ENCODE assay signal across 14 mouse cellular contexts in genomic region chr12:80324051-80324784, GRCm38 (mm10).
DNase-seq lines count a peak whose midpoint lies in the region; ATAC-seq lines count a peak whose summit lies in the region.
"Had no signal": no experiment of that assay in that cellular context is flagged by ENCODE, and none has a peak within 500 bp of the region (broad histone marks: within the 10 kb centered on the region; RNA-seq: fewer than 3 reads in every experiment).

No protein-coding gene starts in this region.

- H3K9me3 ChIP-seq in heart, embryonic 12.5 days (replicated peaks), result no peaks in the 10 kb centered on the region; the same call in 1 of the 2 replicates
- no peaks in the 10 kb centered on the region for H3K9me3 ChIP-seq in midbrain, embryonic 10.5 days (replicated peaks)
- no peaks in the 10 kb centered on the region for H3K9me3 ChIP-seq in midbrain, embryonic 16.5 days (replicated peaks; ENCODE audit: control insufficient read depth, low read length, poor library complexity, severe bottlenecking)
- no peaks in the 10 kb centered on the region for H3K9me3 ChIP-seq in intestine, embryonic 15.5 days

- no peak for DNase-seq in heart, adult 8-10 months (ENCODE audit: low spot score)
- no peak for DNase-seq in midbrain, embryonic 10.5 days (ENCODE audit: low spot score)
- DNase-seq in thymus, postnatal 10 days (ENCODE audit: low spot score in 2 of 2), result no peak
- no peak for DNase-seq in adrenal gland, adult (ENCODE audit: inconsistent age in 2 of 2, low spot score in 1 of 2)
- DNase-seq: cerebellum, adult 9-10 months; gastrocnemius, postnatal 25 days; kidney, postnatal 4 days; right cerebral cortex, adult 18-20 months; thymus, postnatal 14 days had no signal

- H3K4me3 ChIP-seq in heart, embryonic 12.5 days, result no peak overlapping the region
- no peak overlapping the region for H3K4me3 ChIP-seq in midbrain, embryonic 10.5 days
- no peak overlapping the region for H3K4me3 ChIP-seq in midbrain, embryonic 16.5 days (ENCODE audit: low read depth, low read length)
- H3K4me3 ChIP-seq in intestine, embryonic 15.5 days (replicated peaks), result no peak overlapping the region

- H3K27ac ChIP-seq in heart, embryonic 12.5 days (ENCODE audit: poor library complexity, severe bottlenecking), result peak overlapping the region; percentile 32
- 0 out of 2 replicates have a peak overlapping the region, but pooled peaks have one; percentile 7 for H3K27ac ChIP-seq in midbrain, embryonic 10.5 days (replicated peaks)
- no peak overlapping the region for H3K27ac ChIP-seq in midbrain, embryonic 16.5 days (ENCODE audit: low read length)
- 0 out of 2 replicates have a peak overlapping the region, but pooled peaks have one; percentile 15 for H3K27ac ChIP-seq in intestine, embryonic 15.5 days
- H3K27ac ChIP-seq: liver, embryonic 14.5 days had no signal

- H3K27me3 ChIP-seq in heart, embryonic 12.5 days (replicated peaks), result no peaks in the 10 kb centered on the region
- no peaks in the 10 kb centered on the region for H3K27me3 ChIP-seq in midbrain, embryonic 10.5 days (ENCODE audit: low read depth, poor library complexity, severe bottlenecking)
- H3K27me3 ChIP-seq in midbrain, embryonic 16.5 days (ENCODE audit: control insufficient read depth, insufficient read depth, low read depth, low read length), result no peaks in the 10 kb centered on the region
- H3K27me3 ChIP-seq in intestine, embryonic 15.5 days (replicated peaks), result no peaks in the 10 kb centered on the region

- H3K4me2 ChIP-seq in heart, embryonic 12.5 days, result no peak overlapping the region
- no peak overlapping the region for H3K4me2 ChIP-seq in midbrain, embryonic 16.5 days (ENCODE audit: low read length)
- no peak overlapping the region for H3K4me2 ChIP-seq in intestine, embryonic 15.5 days (replicated peaks)

- H3K36me3 ChIP-seq in heart, embryonic 12.5 days, result no peaks in the 10 kb centered on the region
- no peaks in the 10 kb centered on the region for H3K36me3 ChIP-seq in midbrain, embryonic 10.5 days
- H3K36me3 ChIP-seq in midbrain, embryonic 16.5 days (ENCODE audit: control insufficient read depth, insufficient read depth, low read length), result no peaks in the 10 kb centered on the region
- H3K36me3 ChIP-seq in intestine, embryonic 15.5 days, result no peaks in the 10 kb centered on the region

- peaks cover 34% of the 10 kb centered on the region for H3K4me1 ChIP-seq in heart, embryonic 12.5 days (replicated peaks)
- H3K4me1 ChIP-seq in midbrain, embryonic 10.5 days, result peaks cover 23% of the 10 kb centered on the region
- H3K4me1 ChIP-seq in midbrain, embryonic 16.5 days (ENCODE audit: control insufficient read depth, insufficient read depth, low read length), result no peaks in the 10 kb centered on the region
- peaks cover 20% of the 10 kb centered on the region; the same call in 1 of the 2 replicates for H3K4me1 ChIP-seq in intestine, embryonic 15.5 days (replicated peaks)

- WGBS in heart, embryonic 12.5 days, result 40% methylated on average over 9 of the region's 9 CpGs
- WGBS in midbrain, embryonic 10.5 days, result 88% methylated on average over 9 of the region's 9 CpGs
- 81% methylated on average over 9 of the region's 9 CpGs for WGBS in midbrain, embryonic 16.5 days
- 43% methylated on average over 9 of the region's 9 CpGs for WGBS in intestine, embryonic 15.5 days

- no peak overlapping the region for H3K9ac ChIP-seq in heart, embryonic 12.5 days
- H3K9ac ChIP-seq in midbrain, embryonic 16.5 days (ENCODE audit: low read depth, low read length), result no peak overlapping the region
- no peak overlapping the region for H3K9ac ChIP-seq in intestine, embryonic 15.5 days
- H3K9ac ChIP-seq: liver, embryonic 14.5 days had no signal

- ATAC-seq in heart, embryonic 12.5 days (ENCODE audit: insufficient number of reproducible peaks, low FRiP score), result peak; percentile 51
- no peak for ATAC-seq in midbrain, embryonic 16.5 days
- ATAC-seq in intestine, embryonic 15.5 days, result peak; percentile 55
- ATAC-seq: hindbrain, embryonic 16.5 days had no signal
